Mouse (Mus musculus): ENCODE measurements around the gene Anln. TPM values are rescaled to one million over a fixed set of nuclear protein-coding genes. Genes with fewer than 3 reads are reported as not detected.
A peak's percentile ranks its signal among the peaks of the same experiment; 100 is the strongest.
"Not testable (repeated sequence)": the region's sequence is repeated elsewhere in the genome, so short reads cannot be mapped to it uniquely, and the experiment has no call there.

Gene Anln
- total and polyA plus RNA-seq, 2 experiments = 0.23 to 1.2 TPM

DNA sequence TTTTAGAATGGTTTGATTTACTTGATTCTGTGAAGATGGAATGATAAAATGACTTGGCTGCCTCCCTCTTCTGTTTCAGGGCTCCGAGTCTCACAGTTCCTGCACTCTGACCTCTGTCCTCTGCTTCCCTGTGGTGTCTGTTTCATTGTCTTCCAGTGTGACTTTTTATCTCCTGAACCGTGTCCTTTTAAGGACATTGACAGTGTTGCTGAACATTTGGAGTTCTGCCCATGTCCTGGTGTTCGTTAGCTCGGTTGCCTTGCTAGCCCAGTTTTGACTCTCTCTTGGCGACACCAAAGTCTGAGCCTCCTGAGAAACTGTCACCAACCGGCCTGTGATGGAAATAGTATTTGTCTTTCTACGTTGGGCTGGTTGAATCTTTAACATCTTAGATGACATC lies 31.5 kb upstream of the Anln start:
- TF ChIP-seq CTCF (IDR thresholded peaks at IDR 0.05; ENCODE audit: low read depth, low read length) = no peak
- no peak for TF ChIP-seq POLR2A (IDR thresholded peaks at IDR 0.05; ENCODE audit: extremely low read depth, insufficient read depth, low read length)
- no peaks in the 10 kb centered on the region for H3K36me3 ChIP-seq (ENCODE audit: control insufficient read depth, insufficient read depth, low read length)
- no peak overlapping the region for H3K27ac ChIP-seq (replicated peaks; ENCODE audit: insufficient read depth, low read depth, low read length)
- peaks cover 9% of the 10 kb centered on the region for H3K4me1 ChIP-seq (ENCODE audit: control insufficient read depth, insufficient read depth, low read length)
- no peaks in the 10 kb centered on the region for H3K27me3 ChIP-seq (ENCODE audit: control insufficient read depth, insufficient read depth, low read length)
- no peak overlapping the region for H3K9ac ChIP-seq (ENCODE audit: low read depth, low read length)
- no peaks in the 10 kb centered on the region for H3K79me2 ChIP-seq (ENCODE audit: control insufficient read depth, insufficient read depth, low read length)
- peak; percentile 93 for DNase-seq (ENCODE audit: extremely low read depth, low read depth, low spot score)
- WGBS = 8% methylated on average over 7 of the region's 7 CpGs
- H3K4me3 ChIP-seq (ENCODE audit: insufficient read depth, low read depth, low read length) = no peak overlapping the region

DNA sequence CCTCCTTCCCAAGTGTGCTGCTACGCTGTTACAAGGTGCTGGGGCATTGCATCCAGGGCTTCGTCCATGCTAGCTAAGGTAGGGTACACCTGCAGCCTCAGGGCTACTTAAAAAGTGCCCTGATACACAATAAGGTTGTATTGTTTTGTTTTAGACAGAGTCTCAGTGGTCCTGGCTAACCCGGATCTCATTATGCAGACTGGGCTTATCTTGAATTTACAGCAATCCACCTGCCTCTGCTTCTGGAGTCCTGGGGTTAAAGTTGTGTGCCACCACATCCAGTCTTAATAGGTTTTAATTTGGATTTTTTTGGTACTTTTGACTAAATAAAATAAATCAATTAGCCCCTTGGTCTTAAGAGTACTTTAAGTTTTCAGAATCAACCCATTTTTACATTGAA lies 30.9 kb upstream of the Anln start:
- peaks cover 9% of the 10 kb centered on the region for H3K4me1 ChIP-seq (ENCODE audit: control insufficient read depth, insufficient read depth, low read length)
- 95% methylated on average over 3 of the region's 3 CpGs for WGBS
- H3K27ac ChIP-seq (replicated peaks; ENCODE audit: insufficient read depth, low read depth, low read length) = no peak overlapping the region
- H3K79me2 ChIP-seq (ENCODE audit: control insufficient read depth, insufficient read depth, low read length) = no peaks in the 10 kb centered on the region
- no peak overlapping the region for H3K4me3 ChIP-seq (ENCODE audit: insufficient read depth, low read depth, low read length)
- H3K36me3 ChIP-seq (ENCODE audit: control insufficient read depth, insufficient read depth, low read length) = no peaks in the 10 kb centered on the region
- no peak for DNase-seq (ENCODE audit: extremely low read depth, low read depth, low spot score)
- TF ChIP-seq POLR2A (IDR thresholded peaks at IDR 0.05; ENCODE audit: extremely low read depth, insufficient read depth, low read length) = no peak
- no peak for TF ChIP-seq CTCF (IDR thresholded peaks at IDR 0.05; ENCODE audit: low read depth, low read length)
- H3K9ac ChIP-seq (ENCODE audit: low read depth, low read length) = no peak overlapping the region
- H3K27me3 ChIP-seq (ENCODE audit: control insufficient read depth, insufficient read depth, low read length) = no peaks in the 10 kb centered on the region

DNA sequence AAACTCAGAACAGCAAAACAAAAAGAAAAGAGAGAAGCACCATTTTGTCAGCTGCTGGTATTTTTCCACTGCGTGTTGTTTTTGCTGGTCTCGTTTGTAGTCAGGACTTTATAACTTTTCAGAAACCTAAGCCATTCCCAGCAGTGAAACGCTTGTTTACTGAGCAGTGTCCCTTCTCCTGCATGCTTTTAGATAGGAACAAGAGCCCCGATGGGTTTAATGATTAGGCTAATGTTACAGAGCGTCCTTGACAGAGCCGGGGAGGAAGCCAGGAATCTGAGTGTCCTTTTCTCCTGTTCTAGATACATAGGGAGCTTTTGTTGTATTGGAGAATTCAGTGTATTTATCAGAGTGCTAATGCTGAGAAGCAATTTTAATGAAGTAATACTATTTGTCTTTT lies 28.6 kb upstream of the Anln start:
- peak; percentile 79 for DNase-seq (ENCODE audit: extremely low read depth, low read depth, low spot score)

DNA sequence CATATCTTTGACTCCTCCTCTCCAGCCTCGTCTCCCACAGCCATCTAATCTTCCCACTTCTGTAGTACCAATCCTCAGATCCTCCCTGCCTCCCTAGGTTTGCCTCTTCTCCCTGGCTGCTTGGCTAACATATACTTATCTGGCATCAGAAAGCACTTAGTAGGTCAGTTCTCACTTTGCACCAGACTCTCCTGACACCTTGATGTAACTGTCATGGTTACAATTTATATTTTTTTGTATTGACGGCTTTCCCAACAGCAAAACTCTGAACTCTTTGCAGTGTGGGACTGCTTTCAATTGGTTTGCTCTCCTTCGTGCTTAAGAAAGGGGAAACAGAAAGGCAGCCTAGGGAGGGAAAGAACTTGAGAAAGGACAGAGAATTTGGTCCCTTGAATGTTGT lies 27.2 kb upstream of the Anln start:
- no peaks in the 10 kb centered on the region for H3K27me3 ChIP-seq (ENCODE audit: control insufficient read depth, insufficient read depth, low read length)
- H3K4me3 ChIP-seq (ENCODE audit: insufficient read depth, low read depth, low read length) = no peak overlapping the region
- H3K36me3 ChIP-seq (ENCODE audit: control insufficient read depth, insufficient read depth, low read length) = no peaks in the 10 kb centered on the region
- no peaks in the 10 kb centered on the region for H3K79me2 ChIP-seq (ENCODE audit: control insufficient read depth, insufficient read depth, low read length)
- peaks cover 9% of the 10 kb centered on the region for H3K4me1 ChIP-seq (ENCODE audit: control insufficient read depth, insufficient read depth, low read length)
- no peak for DNase-seq (ENCODE audit: extremely low read depth, low read depth, low spot score)
- H3K27ac ChIP-seq (replicated peaks; ENCODE audit: insufficient read depth, low read depth, low read length) = no peak overlapping the region
- no peak overlapping the region for H3K9ac ChIP-seq (ENCODE audit: low read depth, low read length)
- TF ChIP-seq POLR2A (IDR thresholded peaks at IDR 0.05; ENCODE audit: extremely low read depth, insufficient read depth, low read length) (no peak), CTCF (IDR thresholded peaks at IDR 0.05; ENCODE audit: low read depth, low read length) (no peak)
- 92% methylated on average over 3 of the region's 3 CpGs for WGBS

More for the DNA sequence above, 28.6 kb upstream of the Anln start:
- Histone ChIP-seq H3K36me3 (ENCODE audit: control insufficient read depth, insufficient read depth, low read length) (no peaks in the 10 kb centered on the region), H3K4me3 (ENCODE audit: insufficient read depth, low read depth, low read length) (no peak overlapping the region), H3K27ac (replicated peaks; ENCODE audit: insufficient read depth, low read depth, low read length) (no peak overlapping the region), H3K9ac (ENCODE audit: low read depth, low read length) (no peak overlapping the region), H3K27me3 (ENCODE audit: control insufficient read depth, insufficient read depth, low read length) (no peaks in the 10 kb centered on the region), H3K4me1 (ENCODE audit: control insufficient read depth, insufficient read depth, low read length) (peaks cover 9% of the 10 kb centered on the region), H3K79me2 (ENCODE audit: control insufficient read depth, insufficient read depth, low read length) (no peaks in the 10 kb centered on the region)
- WGBS = 14% methylated on average over 6 of the region's 6 CpGs
- TF ChIP-seq CTCF (IDR thresholded peaks at IDR 0.05; ENCODE audit: low read depth, low read length) (no peak), POLR2A (IDR thresholded peaks at IDR 0.05; ENCODE audit: extremely low read depth, insufficient read depth, low read length) (no peak)

DNA sequence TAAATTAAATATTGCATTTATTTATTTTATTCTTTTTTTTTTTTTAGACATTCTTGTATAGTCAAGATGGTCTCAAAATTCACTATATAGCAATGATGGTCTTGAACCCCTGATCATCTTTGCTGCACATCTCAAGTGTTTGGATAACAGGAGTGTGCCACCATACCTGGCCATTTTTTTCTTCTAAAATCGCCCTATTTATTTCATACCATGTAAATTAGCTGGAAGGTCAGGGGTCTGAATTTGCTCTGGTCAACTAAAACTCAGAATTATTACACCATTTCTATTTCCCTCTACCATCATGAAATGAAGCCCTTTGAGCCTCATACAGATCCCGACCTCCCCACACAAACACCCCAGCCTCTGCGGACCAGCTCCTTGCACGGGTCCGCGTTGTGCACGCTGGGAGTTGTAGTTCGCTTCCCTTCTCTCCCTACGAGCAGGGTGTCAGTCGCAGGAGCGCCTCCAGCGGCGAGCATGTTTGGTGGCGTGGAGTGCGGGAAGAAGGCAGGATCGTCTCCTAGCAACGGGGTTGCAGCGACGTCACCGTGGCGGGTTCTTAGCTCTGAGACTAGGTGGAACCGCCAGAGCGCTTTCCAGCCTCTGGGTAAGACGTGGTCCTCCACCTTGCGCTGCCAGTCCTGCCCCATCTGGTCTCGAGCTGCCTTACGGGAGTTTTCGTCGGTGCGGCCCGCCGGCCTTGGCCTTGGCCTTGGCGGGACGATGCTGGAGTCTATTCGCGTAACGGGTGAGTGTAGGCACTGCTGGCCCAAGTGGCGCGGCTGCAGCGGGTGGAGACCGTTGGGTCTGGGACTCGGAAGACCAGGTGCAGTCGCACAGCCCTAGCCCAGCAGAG lies 22.2 kb upstream of the Anln start, which contains the start of gene 9530077C05Rik:
Gene 9530077C05Rik (plus strand): TSS at position 512 of the 856 bp plus-strand sequence.
- no peak within 1 kb of the TSS for H3K27ac ChIP-seq (replicated peaks; ENCODE audit: insufficient read depth, low read depth, low read length)
- H3K27me3 ChIP-seq (ENCODE audit: control insufficient read depth, insufficient read depth, low read length) = no peaks in the 10 kb centered on the region
- no peaks in the 10 kb centered on the region for H3K36me3 ChIP-seq (ENCODE audit: control insufficient read depth, insufficient read depth, low read length)
- H3K9ac ChIP-seq (ENCODE audit: low read depth, low read length) = peak within 1 kb of the TSS; percentile 55
- 2% methylated on average over 43 of the region's 43 CpGs for WGBS
- no peaks in the 10 kb centered on the region for H3K79me2 ChIP-seq (ENCODE audit: control insufficient read depth, insufficient read depth, low read length)
- peak within 1 kb of the TSS; percentile 57 for H3K4me3 ChIP-seq (ENCODE audit: insufficient read depth, low read depth, low read length)
- no peaks in the 10 kb centered on the region for H3K4me1 ChIP-seq (ENCODE audit: control insufficient read depth, insufficient read depth, low read length)
- TF ChIP-seq CTCF (IDR thresholded peaks at IDR 0.05; ENCODE audit: low read depth, low read length) (peak; percentile 93), POLR2A (IDR thresholded peaks at IDR 0.05; ENCODE audit: extremely low read depth, insufficient read depth, low read length) (no peak)
- DNase-seq (ENCODE audit: extremely low read depth, low read depth, low spot score) = peak; percentile 80

DNA sequence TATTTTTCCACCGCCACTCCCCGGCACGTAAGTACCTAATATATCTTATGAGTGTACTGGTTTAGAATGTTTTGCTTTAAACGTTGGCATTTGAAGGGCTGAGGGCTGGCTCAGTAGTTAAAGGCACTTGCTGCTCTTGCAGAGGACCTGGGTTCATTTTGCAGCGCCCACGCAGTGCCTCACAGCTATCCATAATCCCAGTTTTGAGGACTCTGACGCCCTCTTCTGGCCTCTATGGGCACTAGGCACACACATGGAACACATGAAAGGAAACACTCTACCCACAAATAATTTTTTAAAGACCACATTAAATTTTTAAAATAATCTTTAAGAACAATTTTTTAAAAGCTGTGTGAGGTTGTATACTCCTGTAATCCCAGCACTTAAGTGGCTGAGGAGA lies 20.5 kb upstream of the Anln start:
- Histone ChIP-seq H3K27ac (replicated peaks; ENCODE audit: insufficient read depth, low read depth, low read length) (no peak overlapping the region), H3K4me3 (ENCODE audit: insufficient read depth, low read depth, low read length) (no peak overlapping the region), H3K4me1 (ENCODE audit: control insufficient read depth, insufficient read depth, low read length) (no peaks in the 10 kb centered on the region), H3K9ac (ENCODE audit: low read depth, low read length) (no peak overlapping the region), H3K36me3 (ENCODE audit: control insufficient read depth, insufficient read depth, low read length) (no peaks in the 10 kb centered on the region), H3K79me2 (ENCODE audit: control insufficient read depth, insufficient read depth, low read length) (no peaks in the 10 kb centered on the region), H3K27me3 (ENCODE audit: control insufficient read depth, insufficient read depth, low read length) (no peaks in the 10 kb centered on the region)
- DNase-seq (ENCODE audit: extremely low read depth, low read depth, low spot score) = no peak
- WGBS = 80% methylated on average over 7 of the region's 7 CpGs
- no peak for TF ChIP-seq POLR2A (IDR thresholded peaks at IDR 0.05; ENCODE audit: extremely low read depth, insufficient read depth, low read length)
- no peak for TF ChIP-seq CTCF (IDR thresholded peaks at IDR 0.05; ENCODE audit: low read depth, low read length)

DNA sequence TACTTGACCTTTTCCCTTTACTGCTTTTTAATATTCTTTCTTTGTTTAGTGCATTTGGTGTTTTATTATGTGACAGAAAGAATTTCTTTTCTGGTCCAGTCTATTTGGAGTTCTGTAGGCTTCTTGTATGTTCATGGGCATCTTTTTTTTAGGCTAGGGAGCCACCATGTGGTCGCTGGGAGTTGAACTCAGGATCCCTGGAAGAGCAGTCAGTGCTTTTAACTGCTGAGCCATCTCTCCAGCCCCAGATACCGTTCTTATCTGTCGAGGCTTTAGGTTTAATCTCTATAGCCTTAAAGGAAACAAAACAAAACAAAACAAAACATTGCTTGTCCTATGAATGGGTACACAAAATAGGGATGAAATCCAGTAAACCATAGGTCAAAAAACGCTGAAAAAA lies 19.4 kb upstream of the Anln start:
- peak; percentile 48 for DNase-seq (ENCODE audit: extremely low read depth, low read depth, low spot score)
- H3K4me1 ChIP-seq (ENCODE audit: control insufficient read depth, insufficient read depth, low read length); H3K27me3 ChIP-seq (ENCODE audit: control insufficient read depth, insufficient read depth, low read length); H3K9ac ChIP-seq (ENCODE audit: low read depth, low read length); H3K4me3 ChIP-seq (ENCODE audit: insufficient read depth, low read depth, low read length); H3K36me3 ChIP-seq (ENCODE audit: control insufficient read depth, insufficient read depth, low read length); H3K79me2 ChIP-seq (ENCODE audit: control insufficient read depth, insufficient read depth, low read length); H3K27ac ChIP-seq (replicated peaks; ENCODE audit: insufficient read depth, low read depth, low read length): not testable (repeated sequence)
- whole genome bisulfite sequencing = 19% methylated on average over 4 of the region's 4 CpGs

DNA sequence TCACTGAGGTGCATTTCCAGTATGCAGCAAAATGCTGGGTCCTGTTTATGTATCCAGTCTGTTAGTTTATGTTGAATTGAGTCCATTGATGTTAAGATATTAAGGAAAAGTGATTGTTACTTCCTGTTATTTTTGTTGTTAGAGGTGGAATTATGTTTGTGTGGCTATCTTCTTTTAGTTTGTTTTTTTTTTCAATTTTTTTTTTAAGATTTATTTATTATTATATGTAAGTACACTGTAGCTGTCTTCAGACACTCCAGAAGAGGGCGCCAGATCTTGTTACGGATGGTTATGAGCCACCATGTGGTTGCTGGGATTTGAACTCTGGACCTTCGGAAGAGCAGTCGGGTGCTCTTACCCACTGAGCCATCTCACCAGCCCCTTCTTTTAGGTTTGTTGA lies 18.6 kb upstream of the Anln start:
- H3K4me3 ChIP-seq (ENCODE audit: insufficient read depth, low read depth, low read length); H3K27ac ChIP-seq (replicated peaks; ENCODE audit: insufficient read depth, low read depth, low read length); H3K9ac ChIP-seq (ENCODE audit: low read depth, low read length); DNase-seq (ENCODE audit: extremely low read depth, low read depth, low spot score); H3K27me3 ChIP-seq (ENCODE audit: control insufficient read depth, insufficient read depth, low read length); H3K79me2 ChIP-seq (ENCODE audit: control insufficient read depth, insufficient read depth, low read length); H3K4me1 ChIP-seq (ENCODE audit: control insufficient read depth, insufficient read depth, low read length); H3K36me3 ChIP-seq (ENCODE audit: control insufficient read depth, insufficient read depth, low read length): not testable (repeated sequence)
- WGBS = 84% methylated on average over 4 of the region's 4 CpGs
